Mouse (Mus musculus) heart, embryonic 16.5 days (tissue): ENCODE data around the gene Prkca. TPM values are rescaled to one million over a fixed set of nuclear protein-coding genes. Genes with fewer than 3 reads are reported as not detected.

Source experiments
- ATAC-seq: fragments of 200-750 bp; cut with Nextera tagmentation; replicated peaks from 2 replicates; pipeline ENCODE4 v1.8.0; 2017; ENCODE audit warnings: moderate number of reproducible peaks; ENCODE audit not compliant: insufficient read depth, low FRiP score; ENCODE audit errors: extremely low read depth
- H3K27ac ChIP-seq: fragments of 300-500 bp; sonication (generic); 2 replicates; pipeline ENCODE4 v1.5.1; 2014; ENCODE audit warnings: mild to moderate bottlenecking, low read length, control low read depth, moderate library complexity
- H3K27me3 ChIP-seq: fragments of 300-500 bp; sonication (generic); 2 replicates; pipeline ENCODE4 v1.6.1; 2014; ENCODE audit warnings: low read length, mixed read lengths; ENCODE audit not compliant: control insufficient read depth, insufficient read depth
- H3K36me3 ChIP-seq: fragments of 300-500 bp; sonication (generic); 2 replicates; pipeline ENCODE4 v1.6.1; 2014; ENCODE audit not compliant: control insufficient read depth, insufficient read depth
- H3K4me1 ChIP-seq: fragments of 300-500 bp; sonication (generic); 2 replicates; pipeline ENCODE4 v1.6.1; 2014; ENCODE audit warnings: low read length, mixed read lengths; ENCODE audit not compliant: control insufficient read depth, insufficient read depth
- H3K4me2 ChIP-seq: fragments of 300-500 bp; sonication (generic); 2 replicates; pipeline ENCODE4 v1.6.1; 2014; ENCODE audit warnings: low read depth, mild to moderate bottlenecking, control low read depth, low read length
- H3K4me3 ChIP-seq: fragments of 300-500 bp; sonication (generic); 2 replicates; pipeline ENCODE4 v1.5.1; 2014; ENCODE audit warnings: mild to moderate bottlenecking, control low read depth, low read length
- H3K9ac ChIP-seq: fragments of 300-500 bp; sonication (generic); 2 replicates; pipeline ENCODE4 v1.6.1; 2014; ENCODE audit warnings: low read length, control low read depth
- H3K9me3 ChIP-seq: fragments of 300-500 bp; sonication (generic); replicated peaks from 2 replicates; pipeline ENCODE4 v1.6.1; 2016; ENCODE audit warnings: low read length; ENCODE audit not compliant: control insufficient read depth
- WGBS: fragments of 180-500 bp; shearing (Covaris S2); extraction: QIAGEN DNeasy Blood & Tissue Kit; methylation state at CpG from one replicate; pipeline ENCODE4 v1.1.7; 2014; 5-methylcytosine and 5-hydroxymethylcytosine counted together
- polyA plus RNA-seq: library from polyadenylated mRNA; unstranded; fragments of >200 nt; fragmentation: Nextera tagmentation; extraction: Ambion mirVana; gene quantifications from 2 replicates; pipeline ENCODE4 v1.2.1, GENCODE M21; 2015

The Prkca gene
- polyA plus RNA-seq, 1 experiment from 2014 or later, result 14.4 TPM

GRCm38 (mm10) chr11:107985941-107986340 lies 357.8 kb downstream of the Prkca start:
- Histone ChIP-seq H3K4me1 (peaks cover 2% of the 10 kb centered on the region; the same call in 1 of the 2 replicates), H3K9ac (no peak overlapping the region), H3K27ac (no peak overlapping the region), H3K4me3 (no peak overlapping the region), H3K9me3 (no peaks in the 10 kb centered on the region), H3K4me2 (no peak overlapping the region), H3K36me3 (peaks cover 11% of the 10 kb centered on the region), H3K27me3 (no peaks in the 10 kb centered on the region)
- ATAC-seq, result no peak
- 83% methylated on average over 3 of the region's 3 CpGs for WGBS

- Histone ChIP-seq H3K4me2 (no peak overlapping the region), H3K4me1 (peaks cover 2% of the 10 kb centered on the region; the same call in 1 of the 2 replicates), H3K27ac (no peak overlapping the region), H3K9me3 (no peaks in the 10 kb centered on the region), H3K36me3 (peaks cover 13% of the 10 kb centered on the region), H3K27me3 (no peaks in the 10 kb centered on the region), H3K4me3 (no peak overlapping the region), H3K9ac (no peak overlapping the region)
- WGBS, result 87% methylated on average over 12 of the region's 12 CpGs
- no peak for ATAC-seq
These were observed 359.8 kb downstream of the Prkca start for GRCm38 (mm10) chr11:107983883-107984282.

- H3K9ac ChIP-seq, result no peak overlapping the region
- 63% methylated on average over 5 of the region's 5 CpGs for WGBS
- ATAC-seq, result no peak
These were observed 360.5 kb downstream of the Prkca start for GRCm38 (mm10) chr11:107983224-107983623.

GRCm38 (mm10) chr11:107982225-107982896 lies 361.4 kb downstream of the Prkca start:
- WGBS, result 31% methylated on average over 16 of the region's 16 CpGs
- Histone ChIP-seq H3K4me2 (no peak overlapping the region), H3K9ac (no peak overlapping the region), H3K27me3 (no peaks in the 10 kb centered on the region), H3K9me3 (no peaks in the 10 kb centered on the region), H3K4me1 (peaks cover 2% of the 10 kb centered on the region; the same call in 1 of the 2 replicates), H3K4me3 (no peak overlapping the region), H3K36me3 (peaks cover 18% of the 10 kb centered on the region), H3K27ac (no peak overlapping the region)
- peak; percentile 55; the same call in 1 of the 2 replicates for ATAC-seq

More at GRCm38 (mm10) chr11:107983224-107983623, 360.5 kb downstream of the Prkca start:
- Histone ChIP-seq H3K4me3 (no peak overlapping the region), H3K4me1 (peaks cover 2% of the 10 kb centered on the region; the same call in 1 of the 2 replicates), H3K9me3 (no peaks in the 10 kb centered on the region), H3K36me3 (peaks cover 13% of the 10 kb centered on the region), H3K27ac (no peak overlapping the region), H3K27me3 (no peaks in the 10 kb centered on the region), H3K4me2 (no peak overlapping the region)

- Histone ChIP-seq H3K4me1 (peaks cover 2% of the 10 kb centered on the region; the same call in 1 of the 2 replicates), H3K27me3 (no peaks in the 10 kb centered on the region), H3K4me3 (no peak overlapping the region), H3K36me3 (peaks cover 15% of the 10 kb centered on the region), H3K4me2 (no peak overlapping the region), H3K27ac (no peak overlapping the region), H3K9me3 (no peaks in the 10 kb centered on the region), H3K9ac (no peak overlapping the region)
- WGBS, result 76% methylated on average over 22 of the region's 22 CpGs
- no peak for ATAC-seq
These were observed 364.1 kb downstream of the Prkca start for GRCm38 (mm10) chr11:107979497-107980174.

- 87% methylated on average over 10 of the region's 10 CpGs for whole genome bisulfite sequencing
- no peaks in the 10 kb centered on the region for H3K4me1 ChIP-seq
- H3K27me3 ChIP-seq, result no peaks in the 10 kb centered on the region
- H3K9ac ChIP-seq, result no peak overlapping the region
- no peak for ATAC-seq
- no peaks in the 10 kb centered on the region for H3K9me3 ChIP-seq
- no peak overlapping the region for H3K27ac ChIP-seq
- peaks cover 5% of the 10 kb centered on the region for H3K36me3 ChIP-seq
- no peak overlapping the region for H3K4me2 ChIP-seq
- H3K4me3 ChIP-seq, result no peak overlapping the region
These were observed 373.8 kb downstream of the Prkca start for GRCm38 (mm10) chr11:107969943-107970342.

DNA sequence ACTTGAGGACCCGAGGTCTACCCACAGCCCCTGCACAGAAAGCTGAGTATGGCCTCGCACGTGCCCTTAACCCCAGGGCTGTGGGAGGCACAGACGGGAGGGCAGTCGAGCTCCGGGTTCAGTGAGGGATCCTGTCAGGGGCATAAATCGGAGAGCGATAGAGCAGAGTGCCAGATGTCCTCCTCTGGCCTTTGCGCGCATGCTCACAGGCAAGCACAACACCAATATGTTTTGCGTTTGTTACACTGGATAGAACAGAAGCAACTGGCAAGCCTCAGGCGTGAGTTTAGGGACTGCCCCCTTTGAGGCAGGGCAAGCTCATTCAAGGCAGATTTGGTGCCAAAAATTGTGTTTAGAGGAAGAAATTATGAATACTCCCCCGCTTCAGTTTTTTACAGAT lies 375.6 kb downstream of the Prkca start:
- no peak overlapping the region for H3K4me3 ChIP-seq
- no peaks in the 10 kb centered on the region for H3K4me1 ChIP-seq
- ATAC-seq, result no peak
- H3K27me3 ChIP-seq, result no peaks in the 10 kb centered on the region
- H3K9ac ChIP-seq, result no peak overlapping the region
- H3K36me3 ChIP-seq, result peaks cover 5% of the 10 kb centered on the region
- 82% methylated on average over 13 of the region's 13 CpGs for WGBS
- H3K4me2 ChIP-seq, result no peak overlapping the region
- H3K27ac ChIP-seq, result no peak overlapping the region
- no peaks in the 10 kb centered on the region for H3K9me3 ChIP-seq

- H3K4me3 ChIP-seq, result no peak overlapping the region
- no peak overlapping the region for H3K4me2 ChIP-seq
- H3K9ac ChIP-seq, result no peak overlapping the region
- H3K36me3 ChIP-seq, result peaks cover 3% of the 10 kb centered on the region; the same call in 1 of the 2 replicates
- no peak for ATAC-seq
- H3K27ac ChIP-seq, result no peak overlapping the region
- no peaks in the 10 kb centered on the region for H3K4me1 ChIP-seq
- H3K27me3 ChIP-seq, result no peaks in the 10 kb centered on the region
- 85% methylated on average over 4 of the region's 4 CpGs for WGBS
- no peaks in the 10 kb centered on the region for H3K9me3 ChIP-seq
These were observed 377.5 kb downstream of the Prkca start for GRCm38 (mm10) chr11:107966229-107966628.

GRCm38 (mm10) chr11:107965449-107965848 lies 378.3 kb downstream of the Prkca start:
- no peak for ATAC-seq
- Histone ChIP-seq H3K27me3 (no peaks in the 10 kb centered on the region), H3K36me3 (peaks cover 10% of the 10 kb centered on the region), H3K4me1 (no peaks in the 10 kb centered on the region), H3K4me2 (no peak overlapping the region), H3K27ac (no peak overlapping the region), H3K9me3 (peaks cover under 1% of the 10 kb centered on the region; the same call in 1 of the 2 replicates), H3K9ac (no peak overlapping the region), H3K4me3 (no peak overlapping the region)
- WGBS, result 84% methylated on average over 7 of the region's 7 CpGs
